Mouse (Mus musculus) C2C12 (cell line): ENCODE data around the gene Mesp2. TPM values are rescaled to one million over a fixed set of nuclear protein-coding genes. Genes with fewer than 3 reads are reported as not detected.

Experiments used
- H3K27me3 ChIP-seq: one replicate; pipeline ENCODE4 v1.6.1; 2011; ENCODE audit not compliant: control insufficient read depth, insufficient read depth, insufficient read length
- H3K36me3 ChIP-seq: one replicate; pipeline ENCODE4 v1.6.1; 2011; ENCODE audit not compliant: control insufficient read depth, insufficient read depth
- H3K4me3 ChIP-seq: one replicate; pipeline ENCODE4 v1.5.1; 2011; ENCODE audit warnings: mild to moderate bottlenecking, control low read depth; ENCODE audit not compliant: poor library complexity, insufficient read depth, severe bottlenecking
- H3K79me2 ChIP-seq: one replicate; pipeline ENCODE4 v1.6.1; 2011; ENCODE audit not compliant: control insufficient read depth, insufficient read depth
- H3K79me3 ChIP-seq: one replicate; pipeline ENCODE4 v1.6.1; 2011; ENCODE audit warnings: low read depth, control low read depth
- H3ac ChIP-seq: one replicate; pipeline ENCODE3; 2011; ENCODE audit warnings: low read depth; ENCODE audit not compliant: control insufficient read depth, insufficient read length
- CEBPB ChIP-seq: IDR thresholded peaks from one replicate; pipeline ENCODE4 v1.6.1; 2011; ENCODE audit warnings: low read depth, mild to moderate bottlenecking, control low read depth, moderate library complexity
- CTCF ChIP-seq: IDR thresholded peaks from one replicate; pipeline ENCODE4 v1.5.1; 2011; ENCODE audit not compliant: control insufficient read depth, insufficient read depth, insufficient read length
- FOSL1 ChIP-seq: IDR thresholded peaks from one replicate; pipeline ENCODE4 v1.8.0; 2011; ENCODE audit warnings: mild to moderate bottlenecking, low read length; ENCODE audit not compliant: poor library complexity, insufficient read depth, severe bottlenecking
- MAX ChIP-seq: IDR thresholded peaks from one replicate; pipeline ENCODE4 v1.6.1; 2011; ENCODE audit warnings: mild to moderate bottlenecking, control low read depth
- MYOD1 ChIP-seq: IDR thresholded peaks from one replicate; pipeline ENCODE4 v1.6.1; 2011; ENCODE audit warnings: low read depth; ENCODE audit not compliant: control insufficient read depth, insufficient read length
- MYOG ChIP-seq: IDR thresholded peaks from one replicate; pipeline ENCODE4 v1.6.1; 2011; ENCODE audit not compliant: control insufficient read depth, insufficient read length; ENCODE audit errors: extremely low read depth
- USF1 ChIP-seq: IDR thresholded peaks from one replicate; pipeline ENCODE4 v1.6.1; 2011; ENCODE audit warnings: low read depth, mild to moderate bottlenecking, control low read depth, moderate library complexity
- polyA plus RNA-seq: library from polyadenylated mRNA; unstranded; fragments of >200 nt; fragmentation: generic; extraction: Trizol; gene quantifications from one replicate; pipeline ENCODE4 v1.2.1, GENCODE M21; 2012; ENCODE audit warnings: missing spikeins

Mesp2 gene
- polyA plus RNA-seq, 1 experiment = 0.07 TPM

- Histone ChIP-seq H3ac (no peak overlapping the region), H3K36me3 (peaks cover 8% of the 10 kb centered on the region), H3K27me3 (no peaks in the 10 kb centered on the region), H3K79me3 (no peaks in the 10 kb centered on the region), H3K79me2 (no peaks in the 10 kb centered on the region), H3K4me3 (no peak overlapping the region)
- no peak for TF ChIP-seq MYOD1
- TF ChIP-seq USF1 = no peak
- TF ChIP-seq MAX = no peak
- TF ChIP-seq FOSL1 = no peak
- no peak for TF ChIP-seq MYOG
- no peak for TF ChIP-seq CEBPB
- no peak for TF ChIP-seq CTCF
Measured at GRCm38 (mm10) chr7:79832980-79833379, 22.5 kb downstream of the Mesp2 start.

GRCm38 (mm10) chr7:79835196-79835595, 24.7 kb downstream of the Mesp2 start:
- Histone ChIP-seq H3ac (no peak overlapping the region), H3K27me3 (no peaks in the 10 kb centered on the region), H3K79me2 (no peaks in the 10 kb centered on the region), H3K36me3 (peaks cover 8% of the 10 kb centered on the region), H3K79me3 (no peaks in the 10 kb centered on the region), H3K4me3 (no peak overlapping the region)
- TF ChIP-seq MYOG = no peak
- TF ChIP-seq MAX = no peak
- no peak for TF ChIP-seq FOSL1
- TF ChIP-seq CEBPB = no peak
- TF ChIP-seq CTCF = no peak
- TF ChIP-seq MYOD1 = no peak
- no peak for TF ChIP-seq USF1

DNA sequence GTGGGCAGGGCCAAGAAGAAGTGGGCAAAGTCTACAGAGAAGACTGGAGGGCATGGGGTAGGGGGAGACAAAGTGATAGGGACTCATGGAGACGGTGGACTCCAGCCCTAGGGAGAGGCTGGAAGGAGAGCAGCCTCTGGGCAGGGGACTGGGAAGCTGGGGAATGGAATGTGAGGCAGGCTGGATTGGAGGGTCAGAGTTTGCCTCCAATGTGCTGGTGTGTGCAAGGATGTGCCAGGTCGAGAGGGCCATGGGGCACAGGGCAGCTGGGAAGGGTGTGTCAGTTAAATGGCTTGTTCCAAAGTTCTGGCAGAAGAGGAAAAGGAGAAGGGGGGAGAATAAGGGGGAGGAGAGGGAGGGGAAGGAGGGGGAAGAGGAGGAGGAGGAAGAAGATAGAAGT, 26.7 kb downstream of the Mesp2 start:
- Histone ChIP-seq H3K27me3 (no peaks in the 10 kb centered on the region), H3K79me3 (no peaks in the 10 kb centered on the region), H3K4me3 (no peak overlapping the region), H3K36me3 (peaks cover 21% of the 10 kb centered on the region), H3K79me2 (no peaks in the 10 kb centered on the region), H3ac (no peak overlapping the region)
- no peak for TF ChIP-seq USF1
- TF ChIP-seq MAX = no peak
- no peak for TF ChIP-seq MYOG
- no peak for TF ChIP-seq MYOD1
- no peak for TF ChIP-seq CTCF
- no peak for TF ChIP-seq FOSL1
- TF ChIP-seq CEBPB = no peak

DNA sequence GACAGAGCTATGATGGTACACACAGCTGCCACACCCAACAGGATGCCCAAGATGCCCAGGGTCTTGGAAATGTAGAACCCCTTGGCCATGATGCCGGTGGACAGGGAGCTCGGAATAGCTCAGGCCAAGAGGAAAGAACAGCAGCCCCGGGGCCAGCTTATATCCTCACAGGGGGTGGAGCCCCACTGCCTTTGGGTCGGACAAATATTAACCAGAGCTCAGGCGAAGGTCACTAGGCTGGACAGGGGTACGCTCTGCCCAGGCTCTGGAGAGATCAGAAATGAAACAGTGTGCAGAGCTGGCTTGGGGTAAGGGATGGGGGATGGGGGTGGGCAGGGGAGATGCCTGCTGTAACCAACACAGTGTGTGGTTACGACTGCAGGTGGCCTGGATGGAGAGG, 31.6 kb downstream of the Mesp2 start:
- Histone ChIP-seq H3K36me3 (peaks cover 13% of the 10 kb centered on the region), H3K27me3 (no peaks in the 10 kb centered on the region), H3ac (no peak overlapping the region), H3K79me2 (peaks cover 30% of the 10 kb centered on the region), H3K4me3 (no peak overlapping the region), H3K79me3 (peaks cover 16% of the 10 kb centered on the region)
- TF ChIP-seq CTCF = no peak
- no peak for TF ChIP-seq USF1
- TF ChIP-seq CEBPB = no peak
- no peak for TF ChIP-seq FOSL1
- no peak for TF ChIP-seq MAX
- TF ChIP-seq MYOD1 = no peak
- no peak for TF ChIP-seq MYOG

GRCm38 (mm10) chr7:79844090-79844802, 33.7 kb downstream of the Mesp2 start:
- Histone ChIP-seq H3K36me3 (peaks cover 13% of the 10 kb centered on the region), H3K27me3 (no peaks in the 10 kb centered on the region), H3ac (no peak overlapping the region), H3K79me3 (peaks cover 19% of the 10 kb centered on the region), H3K79me2 (peaks cover 34% of the 10 kb centered on the region), H3K4me3 (no peak overlapping the region)
- no peak for TF ChIP-seq FOSL1
- TF ChIP-seq CEBPB = no peak

- Histone ChIP-seq H3K79me2 (peaks cover 34% of the 10 kb centered on the region), H3ac (no peak overlapping the region), H3K27me3 (no peaks in the 10 kb centered on the region), H3K36me3 (peaks cover 6% of the 10 kb centered on the region), H3K79me3 (peaks cover 19% of the 10 kb centered on the region), H3K4me3 (no peak overlapping the region)
- TF ChIP-seq CTCF (no peak), MYOG (no peak), USF1 (no peak), MYOD1 (no peak), MAX (no peak), FOSL1 (no peak), CEBPB (no peak)
Measured at GRCm38 (mm10) chr7:79846342-79846741, 35.8 kb downstream of the Mesp2 start.
